Mouse (Mus musculus) heart, adult 11 months (tissue): ENCODE measurements at regions not wholly inside any gene's neighbourhood (a gene's known extent, or its start where the extent isn't known, plus 50 kb on each side); places are given as distances from the start of the nearest gene placed in this dataset.

Source experiments
- DNase-seq: peaks from one replicate; pipeline ENCODE4 v3.0.0; 2022

DNA sequence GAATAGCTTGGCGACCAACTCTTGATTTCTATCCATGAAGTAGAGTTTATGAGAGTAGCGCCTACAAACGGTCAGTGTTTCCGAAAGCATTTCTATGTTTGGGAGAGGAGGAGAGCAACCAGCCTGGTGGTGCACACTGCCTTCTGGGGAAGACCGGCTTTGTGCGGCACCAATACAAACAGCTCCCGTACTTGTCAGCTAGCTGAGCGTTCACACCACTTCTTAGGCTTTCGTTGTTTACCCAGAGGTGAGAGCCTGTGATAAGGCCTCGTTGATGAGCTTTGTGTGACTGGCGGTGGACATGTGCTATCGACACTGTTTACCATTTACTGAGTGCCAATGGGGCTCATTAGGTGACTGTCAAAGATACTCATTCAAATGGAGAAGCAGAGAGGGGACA is 162.0 kb downstream of the Chic2 start:
- peak; percentile 83 for DNase-seq

DNA sequence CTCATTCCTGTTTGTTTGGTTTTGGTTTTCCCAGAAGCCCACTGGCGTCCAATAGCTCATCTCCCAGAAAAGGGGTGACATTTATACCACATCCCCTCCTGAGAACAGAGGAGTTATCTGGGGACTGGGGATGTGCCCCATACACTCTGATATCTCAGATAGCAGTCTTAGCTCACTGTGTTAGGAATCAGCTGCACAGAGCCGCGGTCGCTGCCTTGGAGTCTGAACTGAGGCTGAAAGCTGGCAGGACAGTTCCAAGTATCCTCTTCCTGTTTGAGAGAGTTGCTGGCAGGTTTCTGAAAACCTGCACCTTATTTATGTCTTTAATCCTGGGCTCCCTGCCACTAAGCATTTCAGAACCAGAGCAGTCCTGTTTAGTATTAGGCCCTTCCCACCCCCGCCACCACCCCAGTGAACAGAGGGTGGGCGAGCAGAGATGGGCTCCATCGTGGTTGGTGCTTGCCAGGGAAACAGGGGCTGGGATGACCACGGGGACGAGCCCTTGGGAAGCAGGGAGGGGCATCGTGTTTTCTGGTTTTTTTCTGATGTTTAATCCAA is 163.8 kb downstream of the Chic2 start:
- DNase-seq = peak; percentile 67

GRCm38 (mm10) chr5:74880048-74880437 is 164.5 kb downstream of the Chic2 start:
- DNase-seq = peak; percentile 52

DNA sequence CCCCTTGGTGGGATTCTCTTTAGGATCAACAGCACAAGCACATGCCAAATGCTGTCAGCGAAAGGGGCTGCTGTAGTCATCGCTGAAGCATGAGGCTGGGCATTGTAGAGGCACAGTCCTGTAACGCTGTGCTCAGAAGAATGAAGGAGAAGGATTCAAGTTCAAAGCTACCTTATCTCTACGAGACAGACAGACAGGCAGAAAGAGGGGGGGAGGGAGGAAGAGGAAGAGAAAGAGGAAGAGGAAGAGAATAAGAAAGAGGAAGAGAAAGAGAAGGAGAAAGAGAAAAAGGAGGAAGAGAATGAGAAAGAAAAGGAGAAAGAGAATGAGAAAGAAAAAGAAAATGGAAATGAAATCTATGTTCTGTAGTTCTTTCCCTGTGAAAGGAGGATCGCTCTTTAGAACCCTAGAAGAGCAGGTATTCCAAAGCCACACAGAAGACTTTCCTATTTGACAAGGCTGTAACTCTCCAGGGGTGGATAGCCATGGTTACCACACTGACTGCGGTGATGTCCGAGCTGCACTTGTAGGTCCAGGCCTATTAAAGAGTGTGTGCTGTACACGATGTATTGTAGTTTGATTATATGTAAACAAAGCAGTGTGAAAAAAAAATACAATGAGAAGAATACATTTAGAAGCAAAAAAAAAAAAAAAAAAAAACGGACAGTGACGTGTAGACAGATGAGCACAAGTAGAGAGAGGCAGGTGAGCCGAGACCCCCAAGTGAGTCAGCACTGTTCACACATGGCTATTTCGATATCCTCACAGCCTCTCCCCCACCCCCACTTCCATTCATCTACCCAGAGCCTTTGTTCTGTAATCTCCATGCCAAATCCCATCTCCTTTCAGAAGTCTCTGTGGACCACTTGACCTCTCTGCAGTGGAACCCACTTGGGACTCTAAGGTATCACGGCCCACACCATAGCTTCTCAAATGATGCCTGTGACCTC is 165.2 kb downstream of the Chic2 start:
- peak; percentile 34 for DNase-seq

DNA sequence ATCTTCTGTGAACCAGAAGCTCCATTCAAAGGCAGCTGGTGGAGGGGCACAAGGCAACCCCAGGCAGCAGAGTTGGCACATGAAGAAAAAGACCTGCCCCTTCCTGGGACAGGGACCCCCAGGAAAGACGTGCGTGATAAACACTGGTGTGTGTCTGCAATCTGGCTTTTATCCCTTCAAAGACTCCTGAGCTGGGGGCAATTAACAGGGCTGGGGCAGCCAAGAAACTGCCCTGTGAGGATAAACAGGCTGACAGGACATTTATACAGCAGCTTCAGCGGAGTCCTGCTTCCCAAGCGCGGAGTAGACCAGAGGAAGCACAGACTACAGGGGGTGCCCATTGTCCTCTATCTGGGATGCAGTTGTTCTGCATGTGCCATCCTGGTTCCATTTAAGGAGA is 167.0 kb downstream of the Chic2 start:
- DNase-seq = peak; percentile 70

GRCm38 (mm10) chr5:74877185-74877584 is 167.4 kb downstream of the Chic2 start:
- DNase-seq = peak; percentile 83

DNA sequence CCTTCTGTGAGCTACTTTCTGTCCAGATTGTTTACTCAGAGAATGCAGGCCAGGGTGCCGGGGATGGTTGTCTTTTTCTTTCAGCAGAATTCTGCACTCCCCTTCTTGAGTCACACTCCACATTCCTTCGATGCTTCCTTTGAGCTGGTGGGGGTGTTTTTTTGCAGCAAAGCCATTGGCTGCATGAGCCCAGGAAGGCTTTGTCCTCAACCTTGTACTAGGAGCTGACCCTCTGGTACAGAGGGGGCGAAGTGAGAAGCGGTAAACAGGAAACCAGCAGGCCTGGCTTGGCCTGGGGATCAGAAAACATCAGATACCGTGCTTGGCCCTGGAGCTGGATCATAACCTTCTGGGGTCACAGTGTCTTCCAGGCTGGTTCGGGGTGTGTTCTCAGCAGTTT is 169.9 kb downstream of the Chic2 start:
- DNase-seq = peak; percentile 97

GRCm38 (mm10) chr5:74870615-74871014 is 167.9 kb upstream of the Lnx1 start:
- DNase-seq = no peak

DNA sequence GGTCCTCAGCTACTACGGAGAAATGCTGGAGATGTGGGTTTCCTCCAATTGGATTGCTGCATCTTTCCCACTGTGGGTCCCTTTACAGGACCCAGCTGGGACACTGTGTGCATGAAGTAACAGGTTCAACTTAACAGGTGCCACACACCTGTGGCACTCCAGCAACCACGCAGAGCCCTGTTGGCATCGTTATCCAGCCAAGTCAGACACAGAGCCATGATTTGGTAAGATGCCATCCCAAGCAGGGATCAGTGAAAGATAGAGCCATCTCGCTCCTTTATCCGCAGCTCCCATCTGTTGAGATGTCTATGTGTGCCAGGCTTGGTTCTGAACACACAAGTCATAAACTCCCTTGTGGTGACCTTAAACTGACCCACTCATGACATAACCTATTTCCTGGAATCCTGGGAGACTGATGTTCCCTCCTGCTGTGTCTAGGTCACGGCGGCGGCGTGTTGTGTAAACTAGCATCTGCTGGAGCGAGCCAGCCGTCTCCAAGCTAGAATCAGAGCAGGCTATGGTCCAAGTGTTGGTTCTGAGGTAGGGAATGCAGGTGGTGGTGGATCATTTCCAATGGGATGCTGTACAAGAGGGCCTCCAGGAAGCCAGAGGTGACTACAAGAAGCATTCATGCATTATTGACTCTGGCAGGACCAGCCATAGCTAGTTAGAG is 164.5 kb upstream of the Lnx1 start:
- DNase-seq = no peak

GRCm38 (mm10) chr5:74866697-74867096 is 164.0 kb upstream of the Lnx1 start:
- DNase-seq = no peak

GRCm38 (mm10) chr5:74865446-74865845 is 162.7 kb upstream of the Lnx1 start:
- DNase-seq = no peak

DNA sequence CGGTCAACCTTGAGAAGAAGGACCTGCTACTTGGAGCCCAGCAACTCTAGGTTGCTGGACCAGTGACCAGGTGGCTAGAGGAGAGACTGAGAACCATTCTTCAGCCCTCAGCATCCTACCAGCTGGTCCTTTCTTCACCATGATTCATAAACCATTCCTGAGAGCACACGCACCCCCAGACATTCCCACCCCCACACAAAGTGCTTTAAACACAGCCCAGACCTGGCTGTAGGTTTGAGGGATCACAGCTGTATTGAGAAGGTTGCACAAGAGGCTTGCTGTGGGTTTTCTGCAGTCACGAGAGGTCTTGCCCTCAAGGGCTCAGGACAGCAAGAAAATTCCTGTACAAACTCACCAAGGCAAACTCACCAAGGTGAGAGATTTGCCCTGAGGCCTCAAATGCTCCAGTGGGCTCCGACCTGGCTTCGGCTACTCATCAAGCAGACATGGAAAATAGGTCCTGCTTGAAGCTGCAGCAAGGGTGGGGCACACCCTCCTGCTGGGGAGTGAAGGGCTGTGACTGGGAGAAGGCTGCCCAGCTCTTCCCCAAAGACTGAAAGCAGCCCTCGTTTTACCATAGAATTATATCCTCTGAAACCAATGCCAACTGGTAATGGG is 161.9 kb upstream of the Lnx1 start:
- no peak for DNase-seq

- no peak for DNase-seq
These were observed 158.6 kb upstream of the Lnx1 start for GRCm38 (mm10) chr5:74861297-74861696.

- DNase-seq = no peak
These were observed 155.1 kb upstream of the Lnx1 start for GRCm38 (mm10) chr5:74857861-74858260.

DNA sequence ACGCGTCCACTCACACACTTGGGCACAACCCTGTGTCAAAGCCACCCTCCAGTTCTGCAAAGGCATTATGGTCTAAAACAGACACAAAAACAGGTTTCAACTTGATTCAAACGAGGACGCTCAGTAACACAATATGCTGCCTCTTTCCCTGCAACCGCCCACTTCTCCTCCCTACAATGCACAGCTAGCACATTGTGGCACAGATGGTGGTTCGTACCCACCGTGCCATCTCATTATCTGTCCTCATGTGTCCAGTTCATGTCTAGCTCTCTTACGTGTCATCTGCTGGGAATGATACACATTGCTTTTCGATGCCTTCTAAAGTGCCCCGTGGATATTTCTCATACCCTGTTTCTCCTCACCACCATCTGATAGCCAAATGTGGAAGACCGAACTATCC is 154.4 kb upstream of the Lnx1 start:
- no peak for DNase-seq

DNA sequence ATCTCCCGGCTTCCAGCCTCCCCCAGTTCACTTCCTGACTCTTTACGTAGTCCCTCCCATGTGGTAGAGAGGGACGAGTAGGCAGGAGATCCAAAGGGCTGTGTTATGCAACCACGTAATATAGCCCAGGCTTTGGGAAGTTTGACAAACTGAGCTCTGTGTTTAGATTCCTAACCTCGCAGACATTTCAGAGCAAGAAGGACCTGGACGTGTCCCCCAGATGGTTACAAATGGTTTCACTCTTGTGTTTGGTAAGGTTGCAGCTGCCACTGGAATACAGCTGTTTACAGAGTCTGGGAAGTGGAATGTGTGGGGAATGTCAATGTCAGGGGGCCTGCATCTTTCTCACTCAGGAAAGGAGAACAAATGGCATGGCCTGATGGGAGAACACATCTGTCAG is 145.1 kb upstream of the Lnx1 start:
- no peak for DNase-seq

GRCm38 (mm10) chr5:74846674-74847073 is 144.0 kb upstream of the Lnx1 start:
- DNase-seq = no peak

GRCm38 (mm10) chr5:74834401-74834800 is 131.7 kb upstream of the Lnx1 start:
- no peak for DNase-seq

DNA sequence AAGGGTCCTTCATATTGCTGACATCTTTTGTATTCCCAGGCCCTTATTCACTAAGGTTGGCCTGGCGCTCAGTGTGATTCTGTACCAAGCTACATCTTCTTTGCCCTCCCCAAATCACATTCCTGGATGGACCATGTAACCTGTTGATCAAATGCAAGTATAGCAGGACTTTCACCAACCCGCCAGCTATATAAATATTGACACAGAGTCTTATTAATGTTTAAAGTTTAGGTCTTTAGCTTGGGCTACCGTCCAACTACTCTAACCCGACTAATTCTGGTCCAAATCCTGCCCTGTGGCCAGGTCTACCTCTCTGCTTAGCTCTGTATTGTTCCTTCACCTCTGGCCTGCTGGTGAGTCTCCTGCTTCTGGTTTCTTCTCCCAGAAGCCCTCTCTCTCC is 131.2 kb upstream of the Lnx1 start:
- no peak for DNase-seq

- no peak for DNase-seq
These were observed 129.3 kb upstream of the Lnx1 start for GRCm38 (mm10) chr5:74832011-74832410.

DNA sequence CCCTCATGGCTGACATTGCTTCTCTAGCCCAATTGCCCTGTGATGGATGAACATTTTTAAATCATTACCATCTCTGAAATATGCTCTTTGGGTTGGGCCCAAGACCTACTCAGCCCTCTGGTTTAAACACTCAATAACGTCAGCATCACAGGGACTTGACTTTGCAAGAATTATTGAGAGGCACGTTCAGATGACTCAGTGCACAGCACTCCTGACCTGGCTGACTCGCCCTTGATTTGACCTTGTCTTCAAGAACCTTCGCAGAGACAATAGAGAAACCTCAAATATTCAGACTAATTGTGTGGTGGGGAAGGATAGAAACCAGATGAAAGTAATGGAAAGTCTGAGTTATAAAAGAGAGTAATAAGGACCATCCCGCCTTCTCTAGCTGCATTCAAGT is 127.9 kb upstream of the Lnx1 start:
- DNase-seq = no peak

GRCm38 (mm10) chr5:74829003-74829402 is 126.3 kb upstream of the Lnx1 start:
- no peak for DNase-seq

DNA sequence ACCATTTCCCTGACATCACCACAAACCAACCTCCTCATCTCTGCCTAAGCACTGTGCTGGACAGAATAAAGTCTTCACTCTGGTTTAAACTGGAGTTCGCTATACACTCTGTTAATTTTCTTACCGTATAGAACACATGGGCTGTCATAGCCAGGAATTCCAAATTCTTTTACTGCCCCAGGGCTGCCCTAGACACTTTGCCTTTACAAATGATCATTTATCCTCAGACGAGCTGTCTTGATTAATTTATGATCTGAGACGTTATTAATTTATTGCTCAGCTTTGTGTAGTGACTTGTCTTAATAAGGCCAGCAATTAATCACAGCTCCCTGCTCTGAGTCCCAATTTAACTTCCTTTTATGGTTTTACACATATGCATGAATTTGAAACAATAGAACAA is 125.2 kb upstream of the Lnx1 start:
- DNase-seq = no peak
